Mouse (Mus musculus) kidney, embryonic 15.5 days (tissue): Measurements from ENCODE around the gene Ifitm6. TPM values are rescaled to one million over a fixed set of nuclear protein-coding genes. Genes with fewer than 3 reads are reported as not detected.
A peak's percentile ranks its signal among the peaks of the same experiment; 100 is the strongest.
"Not testable (repeated sequence)": the region's sequence is repeated elsewhere in the genome, so short reads cannot be mapped to it uniquely, and the experiment has no call there.

Experiments used
- ATAC-seq: fragments of 200-750 bp; cut with Nextera tagmentation; replicated peaks from 2 replicates; pipeline ENCODE4 v1.8.0; 2017; ENCODE audit warnings: moderate TSS enrichment; ENCODE audit not compliant: low FRiP score
- H3K27ac ChIP-seq: fragments of 300-500 bp; sonication (generic); 2 replicates; pipeline ENCODE4 v1.5.1; 2015; ENCODE audit warnings: mild to moderate bottlenecking, inconsistent platforms
- H3K27me3 ChIP-seq: fragments of 300-500 bp; sonication (generic); 2 replicates; pipeline ENCODE4 v1.6.1; 2015; ENCODE audit warnings: inconsistent platforms
- H3K36me3 ChIP-seq: fragments of 300-500 bp; sonication (generic); 2 replicates; pipeline ENCODE4 v1.6.1; 2015; ENCODE audit warnings: inconsistent platforms
- H3K4me1 ChIP-seq: fragments of 300-500 bp; sonication (generic); 2 replicates; pipeline ENCODE4 v1.6.1; 2015; ENCODE audit warnings: inconsistent platforms
- H3K4me2 ChIP-seq: fragments of 300-500 bp; sonication (generic); 2 replicates; pipeline ENCODE4 v1.6.1; 2015; ENCODE audit warnings: moderate library complexity, mild to moderate bottlenecking, inconsistent platforms
- H3K4me3 ChIP-seq: fragments of 300-500 bp; sonication (generic); replicated peaks from 2 replicates; pipeline ENCODE4 v1.5.1; 2015; ENCODE audit warnings: mild to moderate bottlenecking, inconsistent platforms
- H3K9ac ChIP-seq: fragments of 300-500 bp; sonication (generic); 2 replicates; pipeline ENCODE4 v1.6.1; 2015; ENCODE audit warnings: mild to moderate bottlenecking, inconsistent platforms
- H3K9me3 ChIP-seq: fragments of 300-500 bp; sonication (generic); replicated peaks from 2 replicates; pipeline ENCODE4 v1.6.1; 2016; ENCODE audit warnings: inconsistent platforms
- WGBS: fragments of 180-500 bp; shearing (Covaris S2); methylation state at CpG from one replicate; pipeline ENCODE4 v1.1.7; 2015; ENCODE audit warnings: mixed read lengths; 5-methylcytosine and 5-hydroxymethylcytosine counted together
- polyA plus RNA-seq: library from polyadenylated mRNA; unstranded; fragments of >200 nt; fragmentation: Nextera tagmentation; extraction: Ambion mirVana; gene quantifications from 2 replicates; pipeline ENCODE4 v1.2.1, GENCODE M21; 2015

Gene Ifitm6
- polyA plus RNA-seq, 1 experiment from 2014 or later = 2.2 TPM

DNA sequence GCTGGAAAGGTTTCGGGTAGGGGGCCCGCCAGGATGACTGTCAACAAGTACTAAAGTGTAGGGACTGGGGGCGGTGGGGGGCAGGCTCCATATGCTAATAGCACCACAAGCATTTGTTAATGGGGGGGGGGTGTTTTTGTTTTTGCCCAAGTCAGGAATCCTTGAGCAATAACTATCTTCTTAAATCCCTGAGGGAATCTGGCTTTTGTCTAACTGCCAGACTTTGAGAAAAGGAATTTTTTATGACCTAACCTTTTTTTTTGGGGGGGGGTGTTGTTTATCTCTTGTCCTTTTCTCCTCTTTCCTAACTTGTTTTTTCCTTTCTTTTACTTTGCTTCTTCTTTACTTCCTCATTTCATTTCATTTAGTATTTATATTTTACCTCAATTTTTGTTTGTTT lies 42.3 kb downstream of the Ifitm6 start:
- no peak for ATAC-seq
- Histone ChIP-seq H3K27me3 (no peaks in the 10 kb centered on the region), H3K27ac (no peak overlapping the region), H3K9me3 (no peaks in the 10 kb centered on the region), H3K4me1 (peaks cover 33% of the 10 kb centered on the region), H3K4me2 (no peak overlapping the region), H3K36me3 (no peaks in the 10 kb centered on the region), H3K4me3 (no peak overlapping the region), H3K9ac (no peak overlapping the region)
- WGBS = 40% methylated on average over 3 of the region's 3 CpGs

DNA sequence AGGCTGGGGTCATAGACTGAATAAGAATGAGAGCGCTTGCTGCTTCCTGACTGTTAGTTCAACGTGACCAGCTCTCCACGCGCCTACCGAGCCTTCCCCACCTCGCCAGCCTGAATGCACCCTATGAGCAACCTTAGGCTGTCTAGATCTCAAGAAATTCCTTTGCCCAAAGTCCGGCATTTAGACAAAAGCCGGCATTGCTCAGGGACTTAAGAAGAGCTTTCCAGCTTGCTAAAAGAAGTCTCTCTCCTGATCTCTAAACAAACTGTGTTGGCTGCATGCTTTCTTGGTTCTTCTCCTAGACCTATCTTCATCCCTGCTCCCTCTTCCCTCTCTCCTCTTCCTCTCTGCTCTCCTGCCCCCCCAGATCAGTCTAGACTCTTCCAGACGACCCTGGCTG lies 42.8 kb downstream of the Ifitm6 start:
- 0 out of 2 replicates have a peak overlapping the region, but pooled peaks have one; percentile 0 for H3K27ac ChIP-seq
- no peak overlapping the region for H3K4me2 ChIP-seq
- ATAC-seq = no peak
- H3K4me3 ChIP-seq = no peak overlapping the region
- peaks cover 34% of the 10 kb centered on the region for H3K4me1 ChIP-seq
- H3K9me3 ChIP-seq = no peaks in the 10 kb centered on the region
- 28% methylated on average over 9 of the region's 9 CpGs for WGBS
- no peak overlapping the region for H3K9ac ChIP-seq
- H3K27me3 ChIP-seq = no peaks in the 10 kb centered on the region
- no peaks in the 10 kb centered on the region for H3K36me3 ChIP-seq

DNA sequence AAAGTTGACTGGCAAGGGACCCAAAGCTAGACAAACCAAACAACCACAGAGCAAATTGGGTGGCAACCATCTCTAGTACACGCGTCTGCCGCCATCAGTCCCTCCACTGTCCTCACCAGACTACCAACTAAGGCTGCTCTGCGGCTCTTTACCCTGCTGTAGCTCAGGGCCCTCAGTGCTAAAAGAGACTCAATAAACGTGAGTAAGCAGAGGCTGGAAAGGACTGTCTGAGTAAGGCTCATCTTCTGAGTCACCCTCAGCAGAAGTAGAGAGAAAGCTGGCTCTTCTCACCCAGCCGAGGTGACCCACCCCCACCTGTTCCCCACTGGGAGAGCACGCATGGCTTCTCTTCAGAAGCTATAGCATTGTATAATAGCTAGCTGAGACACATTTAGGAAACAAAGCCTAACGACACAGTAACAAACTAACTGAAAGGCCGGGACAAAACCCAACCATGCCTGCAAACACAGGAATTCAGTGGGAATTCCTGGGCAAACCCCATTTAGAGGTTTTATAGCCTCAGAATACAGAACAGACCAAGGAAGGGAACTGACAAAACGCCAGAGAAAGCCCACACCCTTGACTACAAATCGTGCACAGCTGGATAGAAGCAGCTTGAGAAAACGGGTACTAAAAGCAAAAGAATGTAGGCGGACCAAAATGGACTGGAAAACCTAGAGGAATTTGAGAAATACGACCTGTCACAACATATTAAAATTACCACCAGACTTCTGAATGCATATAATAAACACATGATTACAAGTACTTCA lies 44.1 kb downstream of the Ifitm6 start:
- Histone ChIP-seq H3K27me3 (no peaks in the 10 kb centered on the region), H3K4me3 (no peak overlapping the region), H3K4me2 (no peak overlapping the region), H3K36me3 (no peaks in the 10 kb centered on the region), H3K9ac (no peak overlapping the region), H3K4me1 (peaks cover 47% of the 10 kb centered on the region), H3K9me3 (no peaks in the 10 kb centered on the region), H3K27ac (peak overlapping the region; percentile 66)
- ATAC-seq = no peak
- WGBS = 34% methylated on average over 14 of the region's 14 CpGs

DNA sequence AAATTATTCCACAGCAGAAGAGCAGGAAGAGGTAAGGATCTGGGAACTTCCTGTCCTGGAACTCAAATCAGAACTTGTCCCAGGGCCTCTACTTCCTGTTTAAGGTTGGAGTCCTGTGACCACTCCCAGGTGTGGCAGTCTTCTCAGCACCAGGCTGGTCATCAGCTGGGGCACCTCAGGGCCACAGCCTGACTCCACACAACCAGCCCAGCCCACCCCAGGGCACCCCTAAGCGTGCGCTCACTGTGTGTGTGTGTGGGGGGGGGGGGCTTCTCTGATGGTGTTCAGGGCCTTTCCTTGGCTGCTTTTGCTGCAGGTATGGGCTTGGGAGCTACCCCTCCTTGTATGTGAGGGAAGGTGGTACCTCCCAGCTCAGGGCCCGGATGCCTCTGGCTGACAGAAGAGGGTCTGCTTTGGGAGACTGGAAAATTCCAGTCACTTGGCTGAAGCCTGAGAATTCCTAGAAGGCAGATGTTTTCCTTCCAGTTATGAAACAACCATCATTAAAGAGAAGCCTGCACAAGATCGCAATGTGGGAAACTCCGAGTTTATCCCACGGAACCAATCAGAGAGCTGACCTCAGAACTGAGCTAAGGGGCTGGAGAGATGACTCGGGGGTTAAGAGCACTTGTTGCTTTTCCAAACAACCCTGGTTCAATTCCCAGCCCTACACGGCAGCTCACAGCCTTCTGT lies 46.1 kb downstream of the Ifitm6 start:
- no peak overlapping the region for H3K4me2 ChIP-seq
- no peak overlapping the region for H3K9ac ChIP-seq
- no peak overlapping the region for H3K4me3 ChIP-seq
- peaks cover 58% of the 10 kb centered on the region for H3K4me1 ChIP-seq
- ATAC-seq = no peak; the same call in 1 of the 2 replicates
- H3K27ac ChIP-seq = peak overlapping the region; percentile 69
- no peaks in the 10 kb centered on the region for H3K9me3 ChIP-seq
- no peaks in the 10 kb centered on the region for H3K36me3 ChIP-seq
- no peaks in the 10 kb centered on the region for H3K27me3 ChIP-seq
- WGBS = 58% methylated on average over 8 of the region's 8 CpGs

DNA sequence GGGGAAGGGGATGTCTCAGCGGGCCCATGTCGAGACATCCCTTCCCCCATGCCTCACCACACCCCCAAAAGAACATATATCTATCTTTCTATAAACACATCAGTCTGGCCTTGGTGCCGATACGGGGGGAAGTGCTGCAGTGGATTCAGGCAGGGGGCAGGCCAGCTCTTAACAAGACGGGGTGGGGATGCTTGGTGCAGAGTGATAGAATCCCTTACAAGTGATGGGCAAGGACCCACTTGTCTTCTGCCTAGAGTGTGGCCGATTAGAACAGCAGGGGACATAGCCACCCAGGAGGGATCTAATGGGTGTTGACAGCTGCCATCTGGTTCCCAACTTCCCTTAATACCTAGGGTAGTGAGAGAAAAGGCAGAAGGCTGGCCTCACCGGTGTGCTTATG lies 46.8 kb downstream of the Ifitm6 start:
- Histone ChIP-seq H3K4me1 (peaks cover 58% of the 10 kb centered on the region), H3K9ac (no peak overlapping the region), H3K9me3 (no peaks in the 10 kb centered on the region), H3K27me3 (no peaks in the 10 kb centered on the region), H3K36me3 (no peaks in the 10 kb centered on the region), H3K4me3 (no peak overlapping the region), H3K4me2 (no peak overlapping the region), H3K27ac (peak overlapping the region; percentile 69; the same call in 1 of the 2 replicates)
- ATAC-seq = no peak
- WGBS = 44% methylated on average over 7 of the region's 7 CpGs

DNA sequence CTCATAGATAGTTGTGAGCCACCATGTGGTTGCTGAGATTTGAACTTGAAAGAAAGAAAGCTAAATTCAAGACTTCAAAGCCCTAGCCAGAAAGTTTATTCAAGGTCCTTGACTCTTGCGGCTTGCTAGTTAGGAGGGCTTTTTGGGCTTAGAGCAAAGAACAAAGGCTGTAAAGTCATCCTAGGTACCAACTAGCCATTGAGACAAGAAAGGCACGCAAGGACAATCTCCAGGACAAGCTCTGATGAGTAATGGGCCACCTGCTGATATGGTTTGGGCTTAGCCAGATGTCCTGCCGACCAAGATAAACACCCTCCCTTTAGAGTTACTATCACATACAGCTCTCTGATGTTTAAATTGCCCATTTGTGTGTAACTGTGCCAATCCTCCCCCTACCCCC lies 49.0 kb downstream of the Ifitm6 start:
- ATAC-seq, H3K36me3 ChIP-seq, H3K9me3 ChIP-seq, H3K9ac ChIP-seq, H3K27ac ChIP-seq, H3K27me3 ChIP-seq, H3K4me3 ChIP-seq: not testable (repeated sequence)
- Histone ChIP-seq H3K4me1 (peaks cover 47% of the 10 kb centered on the region), H3K4me2 (peak overlapping the region; percentile 46; the same call in 1 of the 2 replicates)
- WGBS = 31% methylated on average over 3 of the region's 3 CpGs

DNA sequence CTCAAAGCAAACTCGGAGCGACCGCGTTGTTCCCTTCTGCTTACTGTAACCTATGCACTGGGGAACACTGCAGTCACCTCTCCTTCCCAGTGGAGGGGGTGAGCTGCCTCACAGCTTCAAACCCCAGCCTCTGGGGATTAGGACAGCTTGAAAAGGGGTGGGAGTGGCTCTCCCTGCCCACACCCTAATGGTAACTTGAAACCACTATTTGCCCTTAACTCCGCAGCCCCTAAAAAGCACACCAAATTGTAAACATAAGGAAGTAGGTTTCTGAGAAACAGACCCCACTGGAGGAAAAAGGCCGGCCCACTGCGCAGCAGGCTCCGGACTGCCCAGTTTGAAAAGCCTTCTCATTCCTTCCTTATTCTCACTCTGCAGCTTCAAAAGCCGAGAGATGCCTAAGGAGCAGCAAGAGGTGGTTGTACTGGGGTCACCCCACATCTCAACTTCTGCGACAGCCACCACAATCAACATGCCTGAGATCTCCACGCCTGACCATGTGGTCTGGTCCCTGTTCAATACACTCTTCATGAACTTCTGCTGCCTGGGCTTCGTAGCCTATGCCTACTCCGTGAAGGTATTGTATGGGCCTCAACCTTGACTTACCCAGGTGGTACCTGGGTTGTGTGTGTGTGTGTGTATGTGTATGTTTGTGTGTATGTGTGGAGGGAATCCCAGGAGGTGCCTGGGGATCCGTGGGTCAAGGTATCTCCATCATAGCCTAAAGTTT lies 49.7 kb downstream of the Ifitm6 start:
- Histone ChIP-seq H3K9me3 (no peaks in the 10 kb centered on the region), H3K4me3 (peak overlapping the region; percentile 21), H3K36me3 (no peaks in the 10 kb centered on the region), H3K27ac (peak overlapping the region; percentile 70), H3K9ac (no peak overlapping the region), H3K4me1 (peaks cover 40% of the 10 kb centered on the region), H3K27me3 (no peaks in the 10 kb centered on the region), H3K4me2 (peak overlapping the region; percentile 46)
- ATAC-seq = peak; percentile 74
- 9% methylated on average over 14 of the region's 14 CpGs for WGBS

DNA sequence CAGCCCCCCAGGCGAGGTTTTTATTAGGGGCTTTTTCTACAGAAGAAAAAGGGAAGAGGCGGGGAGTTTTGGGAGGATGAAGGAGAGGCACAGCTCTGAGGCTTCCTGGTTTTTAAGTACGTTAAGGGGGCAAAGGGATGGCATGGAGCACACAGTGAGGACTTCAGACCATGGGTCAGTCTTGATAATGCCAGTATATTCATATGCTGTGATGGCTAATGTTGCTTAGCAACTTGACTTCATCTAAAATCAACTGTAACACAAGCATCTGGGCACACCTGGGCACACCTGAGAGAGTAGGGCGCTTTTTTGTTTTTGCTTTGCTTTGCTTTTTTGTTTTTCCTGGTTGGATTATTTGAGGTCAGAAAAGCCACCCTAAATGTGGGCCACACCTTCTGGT lies 50.8 kb downstream of the Ifitm6 start, which contains the start of gene Ifitm1:
Gene Ifitm1 (plus strand): TSS at position 301 of the 400 bp plus-strand sequence.
- H3K9ac ChIP-seq = no peak within 1 kb of the TSS
- WGBS = 86% methylated on average over 4 of the region's 4 CpGs
- H3K4me3 ChIP-seq = peak within 1 kb of the TSS; percentile 21
- no peak for ATAC-seq
- peak within 1 kb of the TSS; percentile 70 for H3K27ac ChIP-seq
- H3K27me3 ChIP-seq = no peaks in the 10 kb centered on the region
- H3K9me3 ChIP-seq = no peaks in the 10 kb centered on the region
- H3K4me2 ChIP-seq = peak within 1 kb of the TSS; percentile 46
- H3K36me3 ChIP-seq = no peaks in the 10 kb centered on the region
- H3K4me1 ChIP-seq = peaks cover 39% of the 10 kb centered on the region

Other genes with a start within 250 kb of the Ifitm6 start
- gene Syce1, start 230.1 kb downstream of the Ifitm6 start, polyA plus RNA-seq = 0.10 and 0.22 TPM in 2 replicates
- 1.7 and 1.8 TPM in 2 replicates for gene Zfp941, start 195.7 kb downstream of the Ifitm6 start, polyA plus RNA-seq
- 0.62 and 0.82 TPM in 2 replicates for gene Urah, start 182.9 kb downstream of the Ifitm6 start, polyA plus RNA-seq
- not detected in 2 replicates for gene Scgb1c1, start 172.4 kb downstream of the Ifitm6 start, polyA plus RNA-seq
- 0.12 TPM in 1 of 2 replicates, not detected in the other for gene Odf3, start 170.1 kb downstream of the Ifitm6 start, polyA plus RNA-seq
- gene Gm45785, start 161.6 kb downstream of the Ifitm6 start, polyA plus RNA-seq = not detected in 2 replicates
- 54.8 and 59.7 TPM in 2 replicates for gene Ric8a, start 161.0 kb downstream of the Ifitm6 start, polyA plus RNA-seq
- 35.9 and 37.2 TPM in 2 replicates for gene Bet1l, start 160.3 kb downstream of the Ifitm6 start, polyA plus RNA-seq
- 241 and 246 TPM in 2 replicates for gene Psmd13, start 136.0 kb downstream of the Ifitm6 start, polyA plus RNA-seq
- 32.5 and 36.3 TPM in 2 replicates for gene Sirt3, start 135.6 kb downstream of the Ifitm6 start, polyA plus RNA-seq
- gene Cox8b, start 117.5 kb downstream of the Ifitm6 start, polyA plus RNA-seq = 3.9 and 4.8 TPM in 2 replicates
- gene Nlrp6, start 97.0 kb downstream of the Ifitm6 start, polyA plus RNA-seq = 1.1 and 1.2 TPM in 2 replicates
- 19.5 and 23.5 TPM in 2 replicates for gene Pgghg, start 76.5 kb downstream of the Ifitm6 start, polyA plus RNA-seq
- gene Ifitm5, start 67.6 kb downstream of the Ifitm6 start, polyA plus RNA-seq = 4.3 and 21.7 TPM in 2 replicates
- gene Gm45717, start 62.0 kb downstream of the Ifitm6 start, polyA plus RNA-seq = 0.39 TPM in 1 of 2 replicates, not detected in the other
- 897 and 954 TPM in 2 replicates for gene Ifitm2, start 61.9 kb downstream of the Ifitm6 start, polyA plus RNA-seq
- 55.2 and 59.7 TPM in 2 replicates for gene Ifitm1, start 50.7 kb downstream of the Ifitm6 start, polyA plus RNA-seq
- gene Ifitm3, start 7.2 kb downstream of the Ifitm6 start, polyA plus RNA-seq = 187 and 205 TPM in 2 replicates
- gene Gm17387, start 11.2 kb upstream of the Ifitm6 start, polyA plus RNA-seq = not detected in 2 replicates
- 12.4 and 15.4 TPM in 2 replicates for gene B4galnt4, start 43.2 kb upstream of the Ifitm6 start, polyA plus RNA-seq
- 7.8 and 7.9 TPM in 2 replicates for gene Pkp3, start 60.3 kb upstream of the Ifitm6 start, polyA plus RNA-seq
- gene Sigirr, start 82.6 kb upstream of the Ifitm6 start, polyA plus RNA-seq = 20.8 and 24.7 TPM in 2 replicates
- 6.0 TPM in 2 replicates for gene Ano9, start 99.9 kb upstream of the Ifitm6 start, polyA plus RNA-seq
- gene Ptdss2, start 104.5 kb upstream of the Ifitm6 start, polyA plus RNA-seq = 79.9 and 83.4 TPM in 2 replicates
- gene Rnh1, start 154.9 kb upstream of the Ifitm6 start, polyA plus RNA-seq = 115 and 122 TPM in 2 replicates
- 92.1 and 98.0 TPM in 2 replicates for gene Hras, start 176.1 kb upstream of the Ifitm6 start, polyA plus RNA-seq
- gene Lrrc56, start 176.2 kb upstream of the Ifitm6 start, polyA plus RNA-seq = 10.3 and 13.9 TPM in 2 replicates
- gene Lmntd2, start 196.2 kb upstream of the Ifitm6 start, polyA plus RNA-seq = 3.4 and 3.5 TPM in 2 replicates
- gene Rassf7, start 197.9 kb upstream of the Ifitm6 start, polyA plus RNA-seq = 57.5 and 66.9 TPM in 2 replicates
- gene Phrf1, start 210.9 kb upstream of the Ifitm6 start, polyA plus RNA-seq = 73.1 and 78.3 TPM in 2 replicates
- 3.5 and 3.8 TPM in 2 replicates for gene Irf7, start 248.6 kb upstream of the Ifitm6 start, polyA plus RNA-seq